Mouse (Mus musculus) regulatory T cell (primary cell): ENCODE data around the gene Pigt.

ENCODE experiments used
- in situ Hi-C: fragments of 300-600 bp; cut with MboI, MseI; formaldehyde crosslinking; loops from one replicate; pipeline ENCODE4 v1.15.1; 2025; ENCODE audit warnings: high pct_unique_total_duplicates

Pigt gene

GRCm38 (mm10) chr2:164496847-164497690 lies at the start of gene Pigt:
Pigt (plus strand) TSS chr2:164497520.
- in situ Hi-C loops, result no loop called here

GRCm38 (mm10) chr2:164448140-164448539 lies 49.2 kb upstream of the Pigt start:
- in situ Hi-C loops, result loop anchor here (25.0 kb wide), 1 partner anchor 289 kb away; the partner anchor contains the start of genes Dnttip1 and Wfdc3

GRCm38 (mm10) chr2:164448921-164449320 lies 48.4 kb upstream of the Pigt start:
- in situ Hi-C loops, result loop anchor here (25.0 kb wide), 1 partner anchor 288 kb away; the partner anchor contains the start of genes Dnttip1 and Wfdc3

GRCm38 (mm10) chr2:164449341-164450042 lies 47.8 kb upstream of the Pigt start:
- in situ Hi-C loops, result loop anchor here (25.0 kb wide), 1 partner anchor 288 kb away; the partner anchor contains the start of genes Dnttip1 and Wfdc3

GRCm38 (mm10) chr2:164452000-164452676 lies 45.2 kb upstream of the Pigt start:
- in situ Hi-C loops, result no loop called here

GRCm38 (mm10) chr2:164453047-164453757 lies 44.1 kb upstream of the Pigt start:
- in situ Hi-C loops, result no loop called here

- in situ Hi-C loops, result no loop called here
Observed at GRCm38 (mm10) chr2:164453887-164454500, 43.3 kb upstream of the Pigt start.

- in situ Hi-C loops, result no loop called here
Observed at GRCm38 (mm10) chr2:164454846-164455245, 42.5 kb upstream of the Pigt start.

GRCm38 (mm10) chr2:164455421-164456190 lies 41.7 kb upstream of the Pigt start:
- in situ Hi-C loops, result no loop called here

GRCm38 (mm10) chr2:164456413-164456812 lies 40.9 kb upstream of the Pigt start:
- in situ Hi-C loops, result no loop called here

GRCm38 (mm10) chr2:164456864-164457300 lies 40.4 kb upstream of the Pigt start, which contains the start of gene Sys1:
Sys1 (plus strand) TSS chr2:164456964.
- in situ Hi-C loops, result no loop called here

- in situ Hi-C loops, result no loop called here
Observed at GRCm38 (mm10) chr2:164457942-164458341, 39.4 kb upstream of the Pigt start.

GRCm38 (mm10) chr2:164458535-164458934 lies 38.8 kb upstream of the Pigt start:
- in situ Hi-C loops, result no loop called here

GRCm38 (mm10) chr2:164460745-164461551 lies 36.4 kb upstream of the Pigt start, which contains the start of gene Gm20458:
Gm20458 (plus strand) TSS chr2:164460967.
- in situ Hi-C loops, result no loop called here

- in situ Hi-C loops, result no loop called here
Observed at GRCm38 (mm10) chr2:164465161-164465560, 32.2 kb upstream of the Pigt start.

GRCm38 (mm10) chr2:164466787-164467186 lies 30.5 kb upstream of the Pigt start:
- in situ Hi-C loops, result no loop called here

- in situ Hi-C loops, result no loop called here
Observed at GRCm38 (mm10) chr2:164470254-164470653, 27.1 kb upstream of the Pigt start.

GRCm38 (mm10) chr2:164473624-164474023 lies 23.7 kb upstream of the Pigt start, which contains the start of gene Trp53tg5:
Trp53tg5 (minus strand) TSS chr2:164473724.
- in situ Hi-C loops, result no loop called here
